Mouse (Mus musculus): ENCODE measurements at regions not wholly inside any gene's neighbourhood (a gene's known extent, or its start where the extent isn't known, plus 50 kb on each side); places are given as distances from the start of the nearest gene placed in this dataset.

- DNase-seq (ENCODE audit: low spot score) = peak; percentile 70
Observed at GRCm38 (mm10) chr8:90192856-90193255, 155.3 kb downstream of the Tox3 start.

GRCm38 (mm10) chr8:90182807-90183206 is 165.3 kb downstream of the Tox3 start:
- no peak for DNase-seq (ENCODE audit: low spot score)

DNA sequence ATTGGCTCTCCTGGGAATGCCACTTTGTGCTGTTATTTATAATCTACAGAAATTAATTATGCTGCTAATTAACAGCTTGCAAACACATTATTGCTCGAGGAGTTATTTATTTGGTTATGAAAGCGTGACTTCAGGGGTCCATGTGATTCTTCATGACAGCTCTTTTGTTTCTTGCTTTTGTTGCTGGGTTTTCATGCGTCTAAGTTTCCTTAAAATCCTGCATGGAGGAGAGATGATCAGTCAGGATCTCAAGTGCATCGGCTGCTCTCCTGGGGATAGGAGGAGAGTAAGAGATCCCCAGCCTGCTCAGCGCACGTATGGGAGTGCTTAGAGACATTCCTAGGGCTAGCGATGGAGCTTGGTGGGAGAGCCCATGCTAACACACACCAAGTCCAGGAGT is 171.4 kb downstream of the Tox3 start:
- no peak for DNase-seq (ENCODE audit: low spot score)

DNA sequence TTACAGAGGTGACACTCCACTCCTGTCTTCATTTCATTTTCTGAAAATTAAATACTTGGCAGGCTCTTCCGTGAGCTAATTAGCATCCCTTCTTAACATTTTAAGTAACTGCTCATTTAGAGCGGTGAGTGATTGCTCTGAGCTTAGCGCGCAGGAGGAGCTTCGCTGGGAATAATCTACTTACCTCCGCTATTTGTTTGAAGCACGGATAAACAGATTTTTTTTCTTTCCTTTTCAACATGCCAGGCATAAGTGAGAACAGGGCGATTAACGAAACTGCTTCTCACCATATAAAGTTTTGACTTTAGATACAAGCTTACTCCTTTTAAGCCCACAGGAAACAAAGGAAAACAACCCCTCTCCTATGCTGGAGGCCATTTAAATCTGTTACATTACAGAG is 171.8 kb downstream of the Tox3 start:
- peak; percentile 5 for DNase-seq (ENCODE audit: low spot score)

DNA sequence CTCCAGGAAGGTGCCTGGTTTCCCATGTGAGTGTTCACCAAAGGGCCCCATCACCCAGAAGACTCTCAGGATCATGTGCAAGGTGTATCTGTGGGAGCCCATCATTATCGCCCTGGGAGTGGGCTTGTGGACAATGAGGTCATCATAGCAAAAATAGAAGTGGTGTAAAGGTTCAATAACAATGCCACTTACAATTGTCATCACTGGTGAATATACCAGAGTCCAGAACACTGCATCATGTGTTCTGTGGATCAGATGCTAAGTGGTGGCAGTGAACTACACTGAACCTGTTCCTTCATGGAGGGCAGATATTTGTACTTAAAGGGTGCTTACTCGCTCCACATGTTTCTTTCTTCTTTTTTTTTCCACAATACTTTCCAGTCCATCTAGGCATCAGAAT is 181.5 kb downstream of the Tox3 start:
- no peak for DNase-seq (ENCODE audit: low spot score)

GRCm38 (mm10) chr8:90151477-90151876 is 196.7 kb downstream of the Tox3 start:
- no peak for DNase-seq (ENCODE audit: low spot score)

GRCm38 (mm10) chr8:90149903-90150302 is 198.2 kb downstream of the Tox3 start:
- no peak for DNase-seq (ENCODE audit: low spot score)

- DNase-seq (ENCODE audit: low spot score) = no peak
Observed at GRCm38 (mm10) chr8:90134626-90135025, 213.5 kb downstream of the Tox3 start.

GRCm38 (mm10) chr8:90130704-90131267 is 217.4 kb downstream of the Tox3 start:
- no peak for DNase-seq (ENCODE audit: low spot score)

- DNase-seq (ENCODE audit: low spot score) = no peak
Observed at GRCm38 (mm10) chr8:90125426-90125825, 222.7 kb downstream of the Tox3 start.

DNA sequence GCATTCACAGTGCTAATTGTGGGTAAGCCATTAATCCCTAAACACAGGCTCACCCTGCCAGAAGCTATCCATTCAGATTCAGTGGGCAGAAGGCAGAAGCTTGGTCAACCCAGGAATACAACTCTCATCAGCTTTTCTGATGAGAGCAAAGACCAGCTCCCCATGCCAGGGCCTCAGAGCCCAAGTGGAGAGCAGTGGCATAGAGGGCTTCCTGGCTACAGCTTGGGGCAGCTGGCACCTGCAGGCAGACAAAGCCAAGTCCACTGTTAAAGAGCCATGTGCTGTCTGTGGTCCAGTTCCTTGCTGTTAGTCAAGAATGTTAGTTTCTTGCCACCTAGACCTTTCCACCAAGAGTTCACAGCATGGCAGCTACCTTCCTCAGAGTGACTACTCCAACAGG is 225.0 kb downstream of the Tox3 start:
- DNase-seq (ENCODE audit: low spot score) = no peak

DNA sequence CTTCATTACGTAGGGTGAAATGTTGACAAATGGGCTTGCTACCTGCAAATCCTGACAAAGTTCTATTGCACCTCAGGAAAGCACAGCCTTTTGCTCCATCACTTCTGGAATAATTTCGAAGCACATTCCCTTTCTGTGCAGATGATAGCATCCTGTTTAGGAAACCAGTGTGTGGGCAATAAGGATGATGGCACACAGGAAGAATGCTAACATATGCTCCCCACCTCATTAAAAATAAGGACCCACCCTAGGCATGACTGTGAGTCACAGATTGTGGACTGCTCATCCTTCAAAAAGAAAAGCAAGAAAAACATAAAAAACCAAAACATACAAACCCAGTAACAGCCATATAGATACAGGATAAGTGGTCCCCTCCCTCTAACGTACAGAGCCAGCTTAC is 226.2 kb downstream of the Tox3 start:
- no peak for DNase-seq (ENCODE audit: low spot score)

DNA sequence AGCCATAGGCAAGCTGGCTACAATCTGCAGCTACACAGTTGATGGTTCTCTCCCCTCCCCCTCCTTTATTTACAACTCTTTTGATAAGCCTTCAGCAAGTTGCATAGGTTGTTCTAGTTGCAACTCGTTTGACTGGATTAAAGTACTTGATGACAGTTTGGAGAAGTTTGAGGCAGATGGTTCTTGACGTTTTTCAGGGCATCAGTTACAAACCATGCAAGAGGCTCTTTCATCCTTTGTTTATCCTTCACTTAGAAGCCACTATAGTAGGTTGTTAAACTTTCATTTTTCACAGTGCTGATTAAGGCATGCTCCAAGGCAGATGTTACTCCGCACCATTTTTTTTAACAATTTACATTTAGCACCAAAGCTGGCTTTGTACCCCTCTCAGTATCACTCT is 227.1 kb downstream of the Tox3 start:
- no peak for DNase-seq (ENCODE audit: low spot score)

DNA sequence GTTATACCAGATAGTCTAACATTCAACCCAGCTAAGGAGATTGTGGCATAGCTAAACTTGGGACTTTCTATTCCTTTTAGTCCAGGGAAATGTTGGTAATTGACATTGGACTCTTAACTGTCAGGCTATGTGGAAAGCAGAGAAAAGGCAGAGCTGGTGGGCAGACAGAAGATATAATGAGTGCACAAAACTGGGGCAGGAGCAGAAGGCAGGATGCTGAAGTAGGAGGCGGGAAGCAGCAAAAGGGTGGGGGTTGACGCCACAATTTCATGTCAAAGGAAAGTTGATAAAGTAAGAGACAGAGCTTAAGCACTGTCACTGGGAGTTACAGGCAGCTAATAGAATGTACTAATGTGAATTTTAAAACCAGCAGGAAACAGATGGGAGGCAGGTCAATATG is 232.7 kb downstream of the Tox3 start:
- no peak for DNase-seq (ENCODE audit: low spot score)

GRCm38 (mm10) chr8:90100509-90100908 is 247.6 kb downstream of the Tox3 start:
- no peak for DNase-seq (ENCODE audit: low spot score)

DNA sequence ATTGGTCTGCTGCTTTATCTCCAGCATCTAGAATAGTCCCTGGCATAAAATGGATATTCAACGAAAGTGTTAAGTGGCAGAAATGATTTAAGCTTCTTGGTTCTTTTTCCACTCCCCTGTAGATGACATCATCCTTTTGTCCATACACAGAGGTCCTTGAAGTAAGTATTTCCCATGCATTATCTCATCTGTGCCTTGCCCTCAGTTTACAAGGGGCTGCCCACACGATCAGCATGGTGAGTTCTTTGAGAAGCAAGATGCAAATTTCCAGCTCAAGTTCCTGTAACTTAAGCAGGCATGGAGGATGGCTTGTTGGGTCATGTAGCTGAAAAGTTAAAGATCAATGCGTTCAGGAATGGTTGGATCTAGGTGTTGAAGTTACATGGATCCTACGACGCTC is 265.5 kb downstream of the Tox3 start:
- no peak for DNase-seq (ENCODE audit: low spot score)

DNA sequence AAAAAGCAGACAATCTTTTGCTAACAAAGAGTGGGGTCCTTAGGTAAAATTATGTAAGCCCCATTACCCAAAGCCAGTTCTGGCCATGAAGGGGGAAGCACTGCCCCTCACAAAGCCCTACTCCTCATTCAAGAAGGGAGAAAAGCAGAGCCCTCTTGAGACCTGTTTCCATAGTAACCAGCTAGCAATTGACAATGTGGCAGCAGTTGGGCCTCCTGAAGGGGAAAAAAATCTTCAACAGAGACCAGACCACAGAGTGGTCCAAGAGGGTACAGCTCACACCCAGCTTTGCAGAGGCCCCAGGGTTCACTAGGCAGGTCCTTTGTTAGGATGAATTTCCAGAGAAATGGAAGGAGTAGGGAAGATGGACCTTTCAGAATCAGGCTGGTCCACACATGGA is 271.8 kb downstream of the Tox3 start:
- peak; percentile 84 for DNase-seq (ENCODE audit: low spot score)

DNA sequence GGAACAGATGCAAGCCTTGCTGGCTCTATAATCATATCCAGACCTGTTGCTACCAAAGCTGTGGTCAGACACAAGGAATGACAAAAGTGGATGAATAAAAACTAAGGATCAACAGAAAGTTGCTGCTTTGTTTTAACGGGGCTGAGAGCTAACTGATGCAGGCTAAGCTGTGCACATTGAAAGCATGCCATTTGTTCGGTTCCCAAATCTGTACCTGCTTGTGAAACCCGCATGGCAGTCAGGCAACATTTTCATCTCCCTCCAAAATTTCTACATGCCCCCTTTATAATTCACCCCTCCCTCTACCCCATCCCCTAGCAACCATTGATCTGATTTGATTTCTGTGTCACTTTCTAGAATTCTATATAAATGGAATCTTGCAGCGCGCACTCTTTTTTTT is 272.3 kb downstream of the Tox3 start:
- peak; percentile 43 for DNase-seq (ENCODE audit: low spot score)

- DNase-seq (ENCODE audit: low spot score) = no peak
Observed at GRCm38 (mm10) chr8:90070006-90070405, 278.1 kb downstream of the Tox3 start.

GRCm38 (mm10) chr8:90069411-90069993 is 278.6 kb downstream of the Tox3 start:
- DNase-seq (ENCODE audit: low spot score) = no peak

DNA sequence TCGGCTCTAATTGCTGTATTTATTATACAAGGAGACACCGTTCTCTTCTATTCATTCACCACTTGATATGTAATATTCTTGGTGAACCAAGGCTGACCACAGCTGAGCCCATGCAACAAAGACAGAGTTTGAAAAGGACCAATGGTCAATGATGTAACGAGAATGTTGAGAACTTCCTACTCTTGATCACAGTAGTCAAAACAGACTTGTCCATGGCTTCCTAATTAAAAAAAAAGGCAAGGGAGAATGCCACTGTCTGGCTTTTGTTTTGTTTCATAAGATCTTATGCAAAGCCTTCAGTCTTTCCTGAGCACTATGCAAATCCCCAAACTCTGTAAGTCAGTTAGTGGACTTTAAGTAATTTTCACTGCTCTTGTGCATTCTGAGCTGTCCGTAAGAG is 279.7 kb downstream of the Tox3 start:
- DNase-seq (ENCODE audit: low spot score) = no peak

GRCm38 (mm10) chr8:90064381-90064780 is 283.8 kb downstream of the Tox3 start:
- DNase-seq (ENCODE audit: low spot score) = no peak

GRCm38 (mm10) chr8:90063291-90063690 is 284.9 kb downstream of the Tox3 start:
- DNase-seq (ENCODE audit: low spot score) = no peak

DNA sequence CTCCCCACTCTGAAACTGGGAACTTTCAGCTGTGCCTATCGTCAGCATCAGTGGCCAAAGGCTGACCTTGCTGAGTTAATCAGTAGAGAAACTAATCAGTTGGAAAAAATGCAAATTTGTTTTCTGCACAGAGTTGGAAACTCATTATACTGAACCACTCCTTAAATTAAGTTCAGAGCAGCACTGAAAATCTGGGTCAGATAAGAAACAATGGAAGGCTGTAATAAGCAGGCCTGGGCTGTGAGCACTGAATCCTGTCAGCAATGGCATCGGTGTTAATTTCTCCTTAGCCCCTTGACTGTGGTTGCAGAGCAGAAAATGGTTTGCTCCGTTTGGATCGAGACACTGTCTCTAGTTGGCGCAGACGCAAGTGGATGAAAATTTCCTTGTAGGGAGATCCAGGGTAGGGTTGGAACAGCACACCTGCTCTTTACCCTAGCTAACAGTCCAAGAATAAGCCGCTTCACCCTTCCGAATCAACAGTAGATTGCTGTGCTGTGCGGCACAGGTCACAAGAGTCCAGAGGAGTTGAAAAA is 289.4 kb downstream of the Tox3 start:
- no peak for DNase-seq (ENCODE audit: low spot score)
